Mouse (Mus musculus) intestine, embryonic 14.5 days (tissue): ENCODE measurements around the gene Tnpo1. TPM values are rescaled to one million over a fixed set of nuclear protein-coding genes. Genes with fewer than 3 reads are reported as not detected.

Experiments used
- ATAC-seq: fragments of 200-750 bp; cut with Nextera tagmentation; replicated peaks from 2 replicates; pipeline ENCODE4 v1.8.0; 2017; ENCODE audit warnings: low read depth, moderate number of reproducible peaks, moderate TSS enrichment, moderate library complexity; ENCODE audit not compliant: low FRiP score, low TSS enrichment
- DNase-seq: peaks from one replicate; pipeline ENCODE4 v3.0.0-alpha.2; 2018; ENCODE audit warnings: low spot score
- H3K27ac ChIP-seq: fragments of 300-500 bp; sonication (generic); 2 replicates; pipeline ENCODE4 v1.5.1; 2014; ENCODE audit warnings: low read depth, mild to moderate bottlenecking, control low read depth
- H3K27me3 ChIP-seq: fragments of 300-500 bp; sonication (generic); replicated peaks from 2 replicates; pipeline ENCODE4 v1.6.1; 2014; ENCODE audit warnings: low read length, control low read depth; ENCODE audit not compliant: control insufficient read depth, insufficient read depth
- H3K36me3 ChIP-seq: fragments of 300-500 bp; sonication (generic); 2 replicates; pipeline ENCODE4 v1.6.1; 2014; ENCODE audit warnings: low read length, control low read depth; ENCODE audit not compliant: control insufficient read depth, insufficient read depth
- H3K4me1 ChIP-seq: fragments of 300-500 bp; sonication (generic); replicated peaks from 2 replicates; pipeline ENCODE4 v1.6.1; 2014; ENCODE audit warnings: low read length, control low read depth, mixed read lengths; ENCODE audit not compliant: control insufficient read depth, insufficient read depth
- H3K4me2 ChIP-seq: fragments of 300-500 bp; sonication (generic); 2 replicates; pipeline ENCODE4 v1.6.1; 2014; ENCODE audit warnings: low read length
- H3K4me3 ChIP-seq: fragments of 300-500 bp; sonication (generic); 2 replicates; pipeline ENCODE4 v1.5.1; 2014; ENCODE audit warnings: low read depth, low read length, control low read depth, mixed read lengths
- H3K9ac ChIP-seq: fragments of 300-500 bp; sonication (generic); 2 replicates; pipeline ENCODE4 v1.6.1; 2014; ENCODE audit warnings: mild to moderate bottlenecking, low read length
- H3K9me3 ChIP-seq: fragments of 300-500 bp; sonication (generic); 2 replicates; pipeline ENCODE4 v1.6.1; 2016; ENCODE audit warnings: low read length, control low read depth; ENCODE audit not compliant: control insufficient read depth
- WGBS: fragments of 180-500 bp; shearing (Covaris S2); extraction: QIAGEN DNeasy Blood & Tissue Kit; methylation state at CpG from one replicate; pipeline ENCODE4 v1.1.7; 2014; 5-methylcytosine and 5-hydroxymethylcytosine counted together
- polyA plus RNA-seq: library from polyadenylated mRNA; unstranded; fragments of >200 nt; fragmentation: Nextera tagmentation; extraction: Ambion mirVana; gene quantifications from 2 replicates; pipeline ENCODE4 v1.2.1, GENCODE M21; 2014

Gene Tnpo1
- polyA plus RNA-seq, 1 experiment from 2014 or later = 53.1 TPM

DNA sequence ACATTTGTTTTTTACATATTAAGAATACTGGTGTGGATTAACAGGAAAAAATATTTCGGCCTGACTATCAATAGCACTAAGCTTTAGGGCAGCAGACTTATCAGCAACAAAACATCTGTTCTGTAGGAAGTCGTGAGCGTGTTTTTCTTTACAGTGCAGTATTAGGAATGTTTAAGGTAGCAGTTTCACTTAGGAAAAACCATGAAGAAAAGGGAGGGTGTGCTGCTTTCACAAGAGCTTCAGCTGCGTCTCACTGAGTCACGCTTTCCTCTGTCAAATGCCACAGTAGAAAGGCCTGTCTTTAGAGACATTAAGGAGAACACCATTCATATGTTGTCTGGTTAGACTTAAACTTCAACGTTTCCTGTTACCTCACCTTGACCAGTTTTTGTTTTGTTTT lies 116.0 kb downstream of the Tnpo1 start:
- H3K27ac ChIP-seq = peak overlapping the region; percentile 33; the same call in 1 of the 2 replicates
- peaks cover 1% of the 10 kb centered on the region for H3K36me3 ChIP-seq
- no peak overlapping the region for H3K4me2 ChIP-seq
- H3K4me3 ChIP-seq = no peak overlapping the region
- no peaks in the 10 kb centered on the region for H3K27me3 ChIP-seq
- H3K9ac ChIP-seq = no peak overlapping the region
- no peak for ATAC-seq
- no peak for DNase-seq
- WGBS = 56% methylated on average over 6 of the region's 6 CpGs
- no peaks in the 10 kb centered on the region for H3K9me3 ChIP-seq
- peaks cover 13% of the 10 kb centered on the region for H3K4me1 ChIP-seq

DNA sequence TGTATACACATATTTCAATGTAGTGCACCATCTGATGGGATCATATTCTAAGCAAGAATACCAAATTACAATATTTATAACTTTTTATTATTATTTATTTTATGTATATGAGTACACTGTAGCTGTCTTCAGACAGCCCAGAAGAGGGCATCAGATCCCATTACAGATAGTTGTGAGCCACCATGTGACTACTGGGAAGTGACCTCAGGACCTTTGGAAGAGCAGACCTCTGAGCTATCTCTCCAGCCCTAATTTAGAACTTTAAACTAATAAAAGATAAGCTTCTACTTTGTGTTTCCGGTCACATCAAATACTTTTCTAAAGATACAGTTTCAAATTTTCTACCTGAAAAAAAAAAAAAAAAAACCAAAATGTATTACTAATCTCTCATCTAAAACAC lies 117.1 kb downstream of the Tnpo1 start:
- peaks cover 12% of the 10 kb centered on the region for H3K36me3 ChIP-seq
- H3K9me3 ChIP-seq = no peaks in the 10 kb centered on the region
- WGBS = 74% methylated on average over 1 of the region's 1 CpGs
- no peaks in the 10 kb centered on the region for H3K27me3 ChIP-seq
- ATAC-seq (no peak), DNase-seq (no peak)
- H3K4me3 ChIP-seq = no peak overlapping the region
- H3K9ac ChIP-seq = no peak overlapping the region
- H3K4me1 ChIP-seq = peaks cover 13% of the 10 kb centered on the region
- no peak overlapping the region for H3K4me2 ChIP-seq
- H3K27ac ChIP-seq = no peak overlapping the region

DNA sequence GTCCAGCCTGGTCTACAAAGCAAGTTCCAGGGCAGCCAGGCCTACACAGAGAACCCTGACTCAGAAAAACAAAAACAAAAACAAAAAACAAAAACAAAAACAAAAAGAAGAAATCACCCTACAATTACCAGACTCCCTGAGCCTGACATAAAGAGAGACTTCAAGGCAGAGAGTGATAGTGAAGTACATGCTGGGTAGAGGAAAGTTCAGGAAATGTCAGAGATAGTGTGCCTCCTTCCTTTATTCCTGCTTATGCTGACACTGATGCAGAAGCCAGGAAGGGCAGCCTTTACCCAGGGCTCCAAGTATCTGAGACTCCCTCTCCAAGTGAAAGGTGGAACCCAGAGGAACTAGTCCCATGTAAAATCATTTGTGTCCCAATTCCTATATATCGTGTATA lies 121.7 kb downstream of the Tnpo1 start:
- H3K36me3 ChIP-seq = peaks cover 38% of the 10 kb centered on the region
- no peak for DNase-seq
- no peak overlapping the region for H3K27ac ChIP-seq
- ATAC-seq = no peak
- no peak overlapping the region for H3K4me2 ChIP-seq
- no peak overlapping the region for H3K9ac ChIP-seq
- no peaks in the 10 kb centered on the region for H3K4me1 ChIP-seq
- H3K9me3 ChIP-seq = peaks cover 5% of the 10 kb centered on the region; the same call in 1 of the 2 replicates
- no peak overlapping the region for H3K4me3 ChIP-seq
- 97% methylated on average over 1 of the region's 1 CpGs for WGBS
- H3K27me3 ChIP-seq = no peaks in the 10 kb centered on the region

DNA sequence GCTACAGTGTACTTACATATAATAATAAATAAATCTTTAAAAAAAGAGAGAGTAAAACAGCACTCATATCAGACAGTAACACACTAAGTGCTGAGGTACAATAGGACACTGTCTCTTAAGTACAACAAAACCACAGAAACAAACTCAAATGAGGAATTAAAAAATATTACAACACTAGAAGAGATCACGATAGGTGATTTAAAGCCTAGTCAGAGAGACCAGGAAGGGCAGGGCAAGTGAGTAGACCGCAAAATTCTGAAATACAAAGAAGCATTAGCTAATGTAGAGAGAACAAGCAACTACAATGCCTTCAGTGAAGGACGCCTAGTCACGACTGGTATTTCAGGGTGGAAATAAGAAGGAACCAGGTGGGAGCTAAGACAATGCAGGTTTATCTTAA lies 122.5 kb downstream of the Tnpo1 start:
- peaks cover 5% of the 10 kb centered on the region; the same call in 1 of the 2 replicates for H3K9me3 ChIP-seq
- H3K4me3 ChIP-seq = no peak overlapping the region
- DNase-seq = no peak
- H3K27ac ChIP-seq = no peak overlapping the region
- H3K27me3 ChIP-seq = no peaks in the 10 kb centered on the region
- 83% methylated on average over 4 of the region's 4 CpGs for WGBS
- ATAC-seq = no peak
- no peaks in the 10 kb centered on the region for H3K4me1 ChIP-seq
- H3K4me2 ChIP-seq = no peak overlapping the region
- H3K9ac ChIP-seq = no peak overlapping the region
- peaks cover 45% of the 10 kb centered on the region for H3K36me3 ChIP-seq

DNA sequence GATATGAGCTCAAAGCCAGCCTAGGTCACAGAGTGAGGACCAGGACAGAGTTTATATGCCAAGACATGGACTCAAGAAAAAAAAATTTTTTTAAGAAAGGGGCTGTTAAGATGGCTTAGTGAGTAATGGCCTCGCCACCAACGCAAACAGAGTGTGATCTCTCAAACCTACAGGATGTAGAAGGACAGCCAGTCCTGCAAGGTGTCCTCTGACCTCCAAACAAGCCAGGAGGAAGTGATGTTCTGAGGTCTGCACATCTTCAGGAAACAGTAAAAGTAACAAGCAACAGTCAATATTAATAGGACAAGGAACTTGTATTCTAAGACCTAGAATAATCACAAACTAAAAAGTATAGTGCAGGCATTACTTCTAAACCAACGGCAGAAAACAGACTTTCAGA lies 123.2 kb downstream of the Tnpo1 start:
- H3K4me1 ChIP-seq = no peaks in the 10 kb centered on the region
- no peak overlapping the region for H3K9ac ChIP-seq
- DNase-seq (no peak), ATAC-seq (no peak)
- no peak overlapping the region for H3K4me2 ChIP-seq
- no peaks in the 10 kb centered on the region for H3K27me3 ChIP-seq
- H3K36me3 ChIP-seq = peaks cover 48% of the 10 kb centered on the region
- H3K9me3 ChIP-seq = peaks cover 5% of the 10 kb centered on the region; the same call in 1 of the 2 replicates
- H3K4me3 ChIP-seq = no peak overlapping the region
- WGBS = 82% methylated on average over 3 of the region's 3 CpGs
- no peak overlapping the region for H3K27ac ChIP-seq

DNA sequence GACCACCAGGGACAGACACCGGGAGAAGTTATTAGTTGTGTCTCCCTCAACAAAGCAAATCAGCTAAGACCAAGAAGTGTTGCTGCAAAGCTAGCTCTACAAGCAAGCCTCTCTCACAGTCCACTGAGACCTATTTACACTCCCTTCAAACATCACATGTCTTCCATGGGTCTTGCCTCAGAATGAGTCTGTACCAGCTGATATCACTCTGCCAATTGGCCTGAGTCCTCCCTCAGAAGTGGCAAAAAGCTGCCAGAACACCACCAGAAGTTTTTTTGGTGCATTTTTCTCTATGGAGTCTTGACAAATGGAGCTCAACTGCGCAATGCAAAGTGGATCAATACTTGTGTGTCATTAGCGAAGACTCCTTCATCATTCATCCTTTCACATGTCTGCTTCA lies 130.7 kb downstream of the Tnpo1 start:
- no peaks in the 10 kb centered on the region for H3K4me1 ChIP-seq
- no peak overlapping the region for H3K4me2 ChIP-seq
- DNase-seq = no peak
- H3K9ac ChIP-seq = no peak overlapping the region
- H3K9me3 ChIP-seq = no peaks in the 10 kb centered on the region; the same call in 1 of the 2 replicates
- WGBS = 97% methylated on average over 3 of the region's 3 CpGs
- H3K36me3 ChIP-seq = peaks cover 36% of the 10 kb centered on the region
- no peak for ATAC-seq
- H3K27me3 ChIP-seq = no peaks in the 10 kb centered on the region
- H3K27ac ChIP-seq = no peak overlapping the region
- H3K4me3 ChIP-seq = no peak overlapping the region

DNA sequence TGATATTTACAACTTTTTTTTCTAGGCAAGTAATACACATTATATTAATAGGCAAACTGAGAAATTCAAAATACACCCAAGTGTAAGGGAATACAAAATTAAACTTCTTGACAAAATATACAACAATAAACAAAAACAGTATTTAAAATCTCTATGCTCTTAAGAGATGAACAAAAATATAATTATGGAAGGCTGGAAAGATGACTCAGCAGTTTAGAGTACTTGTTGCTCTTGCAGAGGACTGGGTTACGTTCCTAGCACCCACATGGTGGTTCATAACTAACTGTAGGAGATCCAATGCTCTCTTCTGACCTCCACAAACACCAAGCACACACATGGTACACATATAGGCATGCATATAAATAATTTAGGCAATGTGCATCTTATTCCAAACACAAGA lies 133.3 kb downstream of the Tnpo1 start:
- H3K4me1 ChIP-seq = no peaks in the 10 kb centered on the region
- H3K9ac ChIP-seq = no peak overlapping the region
- no peak overlapping the region for H3K27ac ChIP-seq
- no peaks in the 10 kb centered on the region for H3K27me3 ChIP-seq
- no peak overlapping the region for H3K4me2 ChIP-seq
- no peak for ATAC-seq
- WGBS = 95% methylated on average over 1 of the region's 1 CpGs
- peaks cover 23% of the 10 kb centered on the region for H3K36me3 ChIP-seq
- H3K4me3 ChIP-seq = no peak overlapping the region
- DNase-seq = no peak
- no peaks in the 10 kb centered on the region for H3K9me3 ChIP-seq

DNA sequence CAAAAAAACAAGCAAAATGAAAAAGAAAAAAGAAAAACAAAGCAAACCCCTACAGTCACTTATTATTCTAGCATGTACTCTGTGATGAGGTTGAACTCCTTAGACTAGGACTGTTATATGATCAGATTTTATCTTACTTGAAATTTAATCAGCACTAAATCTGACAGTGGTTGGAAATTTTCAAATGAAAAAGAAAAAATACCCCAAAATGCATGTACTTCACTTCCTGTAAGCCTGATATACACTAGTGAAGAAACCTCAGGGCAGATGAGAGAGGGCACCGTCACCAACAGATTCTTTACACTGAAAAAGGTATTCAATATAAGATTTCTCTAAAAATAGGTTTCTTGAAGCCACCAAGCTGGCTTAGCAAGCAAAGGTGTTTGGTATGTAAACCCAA lies 134.5 kb downstream of the Tnpo1 start:
- ATAC-seq (no peak), DNase-seq (no peak)
- Histone ChIP-seq H3K9me3 (no peaks in the 10 kb centered on the region), H3K4me1 (no peaks in the 10 kb centered on the region), H3K4me2 (no peak overlapping the region), H3K36me3 (peaks cover 23% of the 10 kb centered on the region), H3K27ac (no peak overlapping the region), H3K9ac (no peak overlapping the region), H3K4me3 (no peak overlapping the region), H3K27me3 (no peaks in the 10 kb centered on the region)
- 96% methylated on average over 1 of the region's 1 CpGs for WGBS
